Mouse (Mus musculus): ENCODE measurements around the gene Casz1.

DNA sequence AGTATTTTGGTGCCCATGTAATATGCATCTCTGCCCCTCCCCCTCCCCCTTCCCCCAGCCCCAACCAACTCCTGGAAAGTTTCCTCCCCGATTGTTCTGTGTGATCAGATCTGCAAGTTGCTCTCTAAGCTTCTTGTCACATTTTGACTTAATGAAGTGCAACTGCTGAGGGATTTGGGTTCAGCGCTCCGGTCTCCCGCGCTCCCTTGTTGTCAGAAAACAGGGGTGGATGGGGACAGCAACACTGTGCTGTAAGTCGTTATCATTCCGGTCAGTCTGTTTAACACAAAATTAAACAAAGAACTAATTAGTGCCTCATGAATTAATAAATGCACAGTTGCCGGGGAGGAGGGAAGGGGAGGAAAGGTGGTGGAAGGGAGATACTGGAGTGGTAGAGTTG, 84.0 kb downstream of the Casz1 start:
- TF ChIP-seq CTCF (IDR thresholded peaks at IDR 0.05; ENCODE audit: low read depth): no peak
- TF ChIP-seq EP300 (IDR thresholded peaks at IDR 0.05; ENCODE audit: low read depth): no peak

Data from liver, embryonic 14.5 days (tissue).